Mouse (Mus musculus): Measurements from ENCODE around the gene Vmn1r11. TPM values are rescaled to one million over a fixed set of nuclear protein-coding genes. Genes with fewer than 3 reads are reported as not detected.

The Vmn1r11 gene
- not detected in 2 replicates for polyA plus RNA-seq (2015; fragmentation: Nextera tagmentation; extraction: Ambion mirVana)

- no peak for DNase-seq (ENCODE audit: low spot score)
These were observed at the start of gene Vmn1r11 for GRCm38 (mm10) chr6:57133155-57133554. Vmn1r11 (plus strand) TSS chr6:57133455.

DNA sequence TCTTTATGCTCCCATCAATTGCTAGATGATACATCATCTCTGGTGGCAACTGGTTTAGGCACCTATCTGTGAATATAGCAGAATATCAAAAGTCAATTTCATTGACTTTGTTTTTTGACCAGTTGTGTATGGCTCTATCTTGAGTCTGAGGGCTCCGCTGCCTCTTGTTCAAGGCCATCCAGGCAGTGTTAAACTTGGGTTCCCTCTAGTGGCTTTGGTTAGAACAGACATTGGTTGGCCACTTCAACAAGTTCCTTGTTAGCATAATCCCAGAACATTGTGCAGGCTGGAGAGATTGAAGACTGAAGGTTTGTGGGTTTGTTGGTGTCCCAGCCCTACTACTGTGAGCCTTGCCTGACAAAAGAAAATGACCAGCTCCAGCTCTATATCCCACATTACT lies 26.9 kb upstream of the Vmn1r11 start:
- DNase-seq (ENCODE audit: low spot score) = peak; percentile 4

DNA sequence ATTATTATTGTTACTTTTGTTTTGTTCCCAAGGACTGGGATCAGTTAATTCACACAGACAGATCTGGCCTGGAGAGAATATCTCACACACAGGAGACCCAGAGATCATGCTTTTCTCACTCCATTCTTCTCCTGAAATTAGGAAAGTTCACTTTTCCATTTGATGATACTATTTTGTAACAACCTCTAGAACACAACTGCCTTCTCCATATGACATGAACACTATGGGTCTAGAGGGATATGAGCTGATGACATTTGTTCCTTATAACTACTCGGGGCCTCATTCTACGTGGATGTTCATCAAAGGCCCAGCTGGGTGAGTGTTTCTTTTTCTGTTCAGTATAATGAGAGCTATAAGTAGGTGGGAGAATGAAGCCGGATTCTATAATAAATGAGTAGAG lies 24.1 kb upstream of the Vmn1r11 start, which contains the start of gene Vmn1r10:
Gene Vmn1r10 (plus strand): TSS at position 301 of the 400 bp plus-strand sequence.
- DNase-seq (ENCODE audit: low spot score) = no peak

GRCm38 (mm10) chr6:57156619-57157018 lies 23.4 kb downstream of the Vmn1r11 start, which contains the start of gene Vmn1r12:
Vmn1r12 (plus strand) TSS chr6:57156919.
- no peak for DNase-seq (ENCODE audit: low spot score)

Other genes starting within 250 kb of the Vmn1r11 start
- gene Nt5c3, start 209.5 kb upstream of the Vmn1r11 start, polyA plus RNA-seq (2015; fragmentation: Nextera tagmentation; extraction: Ambion mirVana) = 70.1 and 73.9 TPM in 2 replicates
- gene Vmn1r4, start 209.4 kb upstream of the Vmn1r11 start, polyA plus RNA-seq (2015; fragmentation: Nextera tagmentation; extraction: Ambion mirVana) = 0.27 and 0.51 TPM in 2 replicates
- gene Vmn1r5, start 163.2 kb upstream of the Vmn1r11 start, polyA plus RNA-seq (2015; fragmentation: Nextera tagmentation; extraction: Ambion mirVana) = not detected in 2 replicates
- gene Vmn1r6, start 136.2 kb upstream of the Vmn1r11 start, polyA plus RNA-seq (2015; fragmentation: Nextera tagmentation; extraction: Ambion mirVana) = not detected in 2 replicates
- not detected in 2 replicates for gene Vmn1r7, start 108.1 kb upstream of the Vmn1r11 start, polyA plus RNA-seq (2015; fragmentation: Nextera tagmentation; extraction: Ambion mirVana)
- gene Vmn1r8, start 101.2 kb upstream of the Vmn1r11 start, polyA plus RNA-seq (2015; fragmentation: Nextera tagmentation; extraction: Ambion mirVana) = not detected in 2 replicates
- gene Vmn1r9, start 66.7 kb upstream of the Vmn1r11 start, polyA plus RNA-seq (2015; fragmentation: Nextera tagmentation; extraction: Ambion mirVana) = not detected in 2 replicates
- gene Vmn1r10, start 24.0 kb upstream of the Vmn1r11 start, polyA plus RNA-seq (2015; fragmentation: Nextera tagmentation; extraction: Ambion mirVana) = not detected in 2 replicates
- gene Vmn1r12, start 23.5 kb downstream of the Vmn1r11 start, polyA plus RNA-seq (2015; fragmentation: Nextera tagmentation; extraction: Ambion mirVana) = not detected in 2 replicates
- not detected in 2 replicates for gene Vmn1r13, start 69.8 kb downstream of the Vmn1r11 start, polyA plus RNA-seq (2015; fragmentation: Nextera tagmentation; extraction: Ambion mirVana)
- not detected in 2 replicates for gene Vmn1r14, start 98.2 kb downstream of the Vmn1r11 start, polyA plus RNA-seq (2015; fragmentation: Nextera tagmentation; extraction: Ambion mirVana)
- gene Vmn1r15, start 124.5 kb downstream of the Vmn1r11 start, polyA plus RNA-seq (2015; fragmentation: Nextera tagmentation; extraction: Ambion mirVana) = not detected in 2 replicates
- gene Vmn1r16, start 196.0 kb downstream of the Vmn1r11 start, polyA plus RNA-seq (2015; fragmentation: Nextera tagmentation; extraction: Ambion mirVana) = not detected in 2 replicates
- gene Vmn1r17, start 230.3 kb downstream of the Vmn1r11 start, polyA plus RNA-seq (2015; fragmentation: Nextera tagmentation; extraction: Ambion mirVana) = not detected in 2 replicates

All from thymus, postnatal 0 days (tissue).